Mouse (Mus musculus) ES-Bruce4 (cell line): ENCODE results near the gene Gpr18.

Experiments
- CTCF ChIP-seq: IDR thresholded peaks from one replicate; pipeline ENCODE4 v1.8.1; 2011; ENCODE audit warnings: low read depth, low read length
- POLR2A ChIP-seq: IDR thresholded peaks from one replicate; pipeline ENCODE4 v1.8.1; 2011; ENCODE audit warnings: low read length; ENCODE audit not compliant: insufficient read depth

DNA sequence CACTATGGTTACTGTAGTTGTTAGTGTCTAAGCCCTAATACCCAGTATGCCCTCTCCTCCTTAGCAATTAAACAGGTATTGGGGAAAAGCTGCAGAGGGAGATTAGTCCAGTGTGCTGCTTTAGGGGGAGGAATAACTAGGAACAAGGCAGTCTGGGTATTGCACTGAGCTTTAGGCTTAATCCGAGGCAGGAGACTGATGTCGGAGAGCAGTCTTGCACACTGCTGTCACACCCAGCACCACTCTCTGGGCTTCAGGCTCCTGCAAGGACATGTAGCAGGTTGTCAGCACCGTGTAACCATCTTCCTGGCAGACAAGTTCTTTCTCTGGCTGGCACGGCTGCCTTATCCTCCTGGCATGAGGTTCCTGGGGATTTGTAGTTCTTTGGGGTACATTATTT lies 16.6 kb upstream of the Gpr18 start:
- TF ChIP-seq CTCF = no peak
- no peak for TF ChIP-seq POLR2A
